ENCODE assay signal across 14 mouse cellular contexts in genomic region chr4:89123446-89124243, GRCm38 (mm10). TPM values are rescaled to one million over a fixed set of nuclear protein-coding genes. Genes with fewer than 3 reads are reported as not detected.
DNase-seq lines count a peak whose midpoint lies in the region; ATAC-seq and TF ChIP-seq lines count a peak whose summit lies in the region.
"Had no signal": no experiment of that assay in that cellular context is flagged by ENCODE, and none has a peak within 500 bp of the region (broad histone marks: within the 10 kb centered on the region; RNA-seq: fewer than 3 reads in every experiment).

No protein-coding gene starts in this region.

- H3K9me3 ChIP-seq in heart, embryonic 15.5 days (replicated peaks): no peaks in the 10 kb centered on the region
- H3K9me3 ChIP-seq in MEL (replicated peaks; ENCODE audit: insufficient read depth, low read length): no peaks in the 10 kb centered on the region
- H3K9me3 ChIP-seq in liver, postnatal 0 days (ENCODE audit: low read length): no peaks in the 10 kb centered on the region
- H3K9me3 ChIP-seq: forebrain, embryonic 13.5 days; hindbrain, embryonic 12.5 days; midbrain, embryonic 12.5 days had no signal

- no peak overlapping the region for H3K27ac ChIP-seq in heart, embryonic 15.5 days
- no peak overlapping the region for H3K27ac ChIP-seq in MEL (ENCODE audit: control insufficient read depth, low read depth, low read length)
- H3K27ac ChIP-seq in brown adipose tissue, adult 24 weeks (replicated peaks; ENCODE audit: low read depth, low read length): no peak overlapping the region
- no peak overlapping the region for H3K27ac ChIP-seq in liver, postnatal 0 days (ENCODE audit: low read depth)
- H3K27ac ChIP-seq: forebrain, embryonic 13.5 days; hindbrain, embryonic 12.5 days; midbrain, embryonic 12.5 days had no signal

- ATAC-seq in heart, embryonic 15.5 days (replicated peaks; ENCODE audit: insufficient number of reproducible peaks, insufficient read depth, low FRiP score, low read depth): no peak
- ATAC-seq in liver, postnatal 0 days: no peak
- ATAC-seq: forebrain, embryonic 13.5 days; intestine, postnatal 0 days had no signal

- H3K9ac ChIP-seq in heart, embryonic 15.5 days: no peak overlapping the region
- peak overlapping the region; percentile 6; the same call in 1 of the 2 replicates for H3K9ac ChIP-seq in MEL (ENCODE audit: control insufficient read depth, low read depth, low read length, poor library complexity, severe bottlenecking)
- H3K9ac ChIP-seq in liver, postnatal 0 days (replicated peaks): no peak overlapping the region
- H3K9ac ChIP-seq: forebrain, embryonic 13.5 days; hindbrain, embryonic 12.5 days; midbrain, embryonic 12.5 days had no signal

- peaks cover 8% of the 10 kb centered on the region for H3K4me1 ChIP-seq in heart, embryonic 15.5 days (replicated peaks)
- H3K4me1 ChIP-seq in MEL (ENCODE audit: control insufficient read depth in 1 of 2, insufficient read depth in 2 of 2, low read length in 2 of 2): peaks cover 0 to 6% of the 10 kb centered on the region in 2 experiments; a peak in 2 of 4 replicates
- no peaks in the 10 kb centered on the region for H3K4me1 ChIP-seq in brown adipose tissue, adult 24 weeks (ENCODE audit: control insufficient read depth, insufficient read depth, insufficient read length, low read length)
- H3K4me1 ChIP-seq in liver, postnatal 0 days (ENCODE audit: insufficient read depth): peaks cover 5% of the 10 kb centered on the region; the same call in 1 of the 2 replicates
- H3K4me1 ChIP-seq: forebrain, embryonic 13.5 days; hindbrain, embryonic 12.5 days; midbrain, embryonic 12.5 days had no signal

- no peak for DNase-seq in heart, adult 18-20 months
- peak; percentile 47 for DNase-seq in MEL (ENCODE audit: low read depth, low spot score)
- DNase-seq in liver, postnatal 0 days: no peak
- DNase-seq in layer of hippocampus, adult 8-10 months (ENCODE audit: low spot score in 2 of 2): no peak
- no peak for DNase-seq in thymus, postnatal 14 days
- DNase-seq: kidney, postnatal 10 days; right cerebral cortex, postnatal 14 days; thymus, adult 2 months had no signal

- H3K27me3 ChIP-seq in heart, embryonic 15.5 days: no peaks in the 10 kb centered on the region
- no peaks in the 10 kb centered on the region for H3K27me3 ChIP-seq in MEL (ENCODE audit: control insufficient read depth in 1 of 2, insufficient read depth in 2 of 2, low read length in 2 of 2)
- no peaks in the 10 kb centered on the region for H3K27me3 ChIP-seq in liver, postnatal 0 days (ENCODE audit: insufficient read depth, low read length)
- H3K27me3 ChIP-seq: hindbrain, embryonic 12.5 days had no signal

- H3K36me3 ChIP-seq in heart, embryonic 15.5 days: no peaks in the 10 kb centered on the region
- H3K36me3 ChIP-seq in MEL (ENCODE audit: control insufficient read depth in 1 of 2, insufficient read depth in 2 of 2, low read length in 2 of 2): peaks cover 0 to 6% of the 10 kb centered on the region in 2 experiments; a peak in 2 of 4 replicates
- no peaks in the 10 kb centered on the region for H3K36me3 ChIP-seq in liver, postnatal 0 days (replicated peaks; ENCODE audit: insufficient read depth, low read length)
- H3K36me3 ChIP-seq: hindbrain, embryonic 12.5 days; midbrain, embryonic 12.5 days had no signal

- WGBS in heart, embryonic 15.5 days: 30% methylated on average over 16 of the region's 16 CpGs
- 36% methylated on average over 16 of the region's 16 CpGs for WGBS in liver, postnatal 0 days (ENCODE audit: insufficient replicate concordance)

- no peak for TF ChIP-seq RAD21 in MEL (IDR thresholded peaks at IDR 0.05; ENCODE audit: low read depth, low read length)

- no peak overlapping the region; the same call in 1 of the 2 replicates for H3K4me3 ChIP-seq in heart, embryonic 15.5 days
- H3K4me3 ChIP-seq in MEL (ENCODE audit: control insufficient read depth in 1 of 2, insufficient read depth in 1 of 2, low read depth in 2 of 2, low read length in 2 of 2): peak overlapping the region; percentile 44 to 52
- peak overlapping the region; percentile 12; the same call in 1 of the 2 replicates for H3K4me3 ChIP-seq in brown adipose tissue, adult 24 weeks (ENCODE audit: insufficient read depth, low read depth, low read length)
- H3K4me3 ChIP-seq in liver, postnatal 0 days (ENCODE audit: low read depth, low read length): 0 out of 2 replicates have a peak overlapping the region, but pooled peaks have one; percentile 0
- H3K4me3 ChIP-seq: forebrain, embryonic 13.5 days; hindbrain, embryonic 12.5 days; midbrain, embryonic 12.5 days had no signal

- TF ChIP-seq CTCF in MEL (IDR thresholded peaks at IDR 0.05 in 2 of 3, conservative IDR thresholded peaks at IDR 0.05 in 1 of 3; ENCODE audit: control insufficient read depth in 1 of 3, insufficient read depth in 1 of 3, low read depth in 2 of 3, low read length in 3 of 3, poor library complexity in 1 of 3, severe bottlenecking in 1 of 3): no peak
- no peak for TF ChIP-seq CTCF in liver, postnatal 0 days (IDR thresholded peaks at IDR 0.05; ENCODE audit: low read depth)

- no peaks in the 10 kb centered on the region for H3K79me2 ChIP-seq in MEL (ENCODE audit: control insufficient read depth, insufficient read depth, low read length, poor library complexity)

- H3K4me2 ChIP-seq in heart, embryonic 15.5 days: peak overlapping the region; percentile 31
- peak overlapping the region; percentile 49 for H3K4me2 ChIP-seq in liver, postnatal 0 days (ENCODE audit: low read depth, low read length)
- H3K4me2 ChIP-seq: forebrain, embryonic 13.5 days; hindbrain, embryonic 12.5 days; midbrain, embryonic 12.5 days had no signal

- TF ChIP-seq EP300 in MEL (IDR thresholded peaks at IDR 0.05; ENCODE audit: low read depth in 1 of 2, low read length in 2 of 2): 0 out of 4 replicates have a peak, but pooled peaks of 1 of the 2 experiments have one; percentile 40
- TF ChIP-seq EP300 in liver, postnatal 0 days (IDR thresholded peaks at IDR 0.05; ENCODE audit: low read depth): no peak

- TF ChIP-seq POLR2A in MEL (IDR thresholded peaks at IDR 0.05; ENCODE audit: control insufficient read depth in 1 of 2, insufficient read depth in 1 of 2, low read depth in 1 of 2, low read length in 2 of 2, poor library complexity in 1 of 2): no peak

TF ChIP-seq in MEL, 35 proteins besides CTCF, POLR2A, EP300 and RAD21:
- no peak for TF ChIP-seq TBP (IDR thresholded peaks at IDR 0.05; ENCODE audit: low read depth, low read length)
- TF ChIP-seq TCF12 (IDR thresholded peaks at IDR 0.05; ENCODE audit: low read depth, low read length): no peak
- TF ChIP-seq RCOR1 (IDR thresholded peaks at IDR 0.05; ENCODE audit: low read depth, low read length): 0 out of 2 replicates have a peak, but pooled peaks have one; percentile 10
- TF ChIP-seq SIN3A (IDR thresholded peaks at IDR 0.05; ENCODE audit: low read length): peak; percentile 59
- TF ChIP-seq CHD1 (IDR thresholded peaks at IDR 0.05; ENCODE audit: low read depth, low read length): no peak
- peak; percentile 27; the same call in 1 of the 2 replicates for TF ChIP-seq HCFC1 (IDR thresholded peaks at IDR 0.05; ENCODE audit: low read depth, low read length)
- TF ChIP-seq GATA1 (IDR thresholded peaks at IDR 0.05; ENCODE audit: low read depth, low read length): peak; percentile 60
- no peak for TF ChIP-seq ZC3H11A (IDR thresholded peaks at IDR 0.05; ENCODE audit: low read depth, low read length)
- TF ChIP-seq MXI1 (IDR thresholded peaks at IDR 0.05; ENCODE audit: low read depth, low read length): peak; percentile 42; the same call in 1 of the 2 replicates
- TF ChIP-seq ETS1 (IDR thresholded peaks at IDR 0.05; ENCODE audit: low read depth, low read length): peak; percentile 53; the same call in 1 of the 2 replicates

RNA-seq across cellular contexts. Expression of gene Mtap, which starts 13.3 kb away (rescaled TPM):
- polyA plus RNA-seq in heart, embryonic 15.5 days (2015; fragmentation: Nextera tagmentation; extraction: Ambion mirVana): 51.9 and 53.4 TPM in 2 replicates
- 10 to 100 TPM; 19.9 to 21.4 TPM for total RNA-seq in heart, adult 18-20 months (2021)
- total RNA-seq in MEL (2012; rRNA removed): 36.6 and 36.7 TPM in 2 replicates
- polyA plus RNA-seq in MEL (2012; ENCODE audit: insufficient read depth in 1 of 2, insufficient read length in 2 of 2, low read depth in 1 of 2, low replicate concordance in 2 of 2, missing spikeins in 1 of 2): 10 to 100 TPM; 45.4 to 52.0 TPM
- polyA plus RNA-seq in brown adipose tissue, adult 24 weeks (2012; ENCODE audit: insufficient read depth, insufficient read length, missing spikeins): 16.2 and 17.5 TPM in 2 replicates
- 10.6 and 11.6 TPM in 2 replicates for polyA plus RNA-seq in liver, postnatal 0 days (2015; fragmentation: Nextera tagmentation; extraction: Ambion mirVana)
- 10 to 100 TPM; 10.4 to 11.9 (median 11.0) TPM for total RNA-seq in layer of hippocampus, adult 8-10 months (2022)
